Mouse (Mus musculus) layer of hippocampus, adult 18-20 months (tissue): ENCODE data around the gene Dennd4a. TPM values are rescaled to one million over a fixed set of nuclear protein-coding genes. Genes with fewer than 3 reads are reported as not detected.

Experiments
- DNase-seq, 2 experiments: peaks; one replicate each; pipeline ENCODE4 v3.0.0; 2022; ENCODE audit warnings: low spot score in 2 of 2
- total RNA-seq, 2 experiments: library from RNA; stranded (reverse); gene quantifications; 2 replicates each; pipeline ENCODE4 v1.2.3; 2021

The Dennd4a gene
- total RNA-seq, 2 experiments from 2014 or later, result 35.5 to 37.6 TPM

- DNase-seq, result no peak
Observed at GRCm38 (mm10) chr9:64953190-64953589, 142.1 kb downstream of the Dennd4a start.

GRCm38 (mm10) chr9:64956337-64956736 lies 145.2 kb downstream of the Dennd4a start:
- DNase-seq, result peak in 1 of 2 experiments; percentile 22

GRCm38 (mm10) chr9:64957276-64957675 lies 146.1 kb downstream of the Dennd4a start:
- DNase-seq, result no peak

GRCm38 (mm10) chr9:64960117-64960977 lies 149.2 kb downstream of the Dennd4a start, which contains the start of gene Ints14:
TSS of gene Ints14 (plus strand) at chr9:64960905.
- DNase-seq, result peak; percentile 93 to 98

GRCm38 (mm10) chr9:64960978-64961320 lies 149.8 kb downstream of the Dennd4a start:
- DNase-seq, result no peak

Other genes starting within 250 kb of the Dennd4a start
- 100 to 1,000 TPM; 208 to 222 TPM for gene Rab11a, start 73.6 kb upstream of the Dennd4a start, total RNA-seq
- gene Slc24a1, start 140.3 kb downstream of the Dennd4a start, total RNA-seq, result under 1 TPM; 0.08 to 0.12 TPM
- gene Ints14, start 149.6 kb downstream of the Dennd4a start, total RNA-seq, result 10 to 100 TPM; 17.3 to 20.8 TPM
- gene Hacd3, start 210.4 kb downstream of the Dennd4a start, total RNA-seq, result 100 to 1,000 TPM; 155 to 172 TPM
- 100 to 1,000 TPM; 162 to 168 TPM for gene Dpp8, start 221.1 kb downstream of the Dennd4a start, total RNA-seq